Mouse (Mus musculus): ENCODE measurements around the gene Kcnab2.

Kcnab2 gene

DNA sequence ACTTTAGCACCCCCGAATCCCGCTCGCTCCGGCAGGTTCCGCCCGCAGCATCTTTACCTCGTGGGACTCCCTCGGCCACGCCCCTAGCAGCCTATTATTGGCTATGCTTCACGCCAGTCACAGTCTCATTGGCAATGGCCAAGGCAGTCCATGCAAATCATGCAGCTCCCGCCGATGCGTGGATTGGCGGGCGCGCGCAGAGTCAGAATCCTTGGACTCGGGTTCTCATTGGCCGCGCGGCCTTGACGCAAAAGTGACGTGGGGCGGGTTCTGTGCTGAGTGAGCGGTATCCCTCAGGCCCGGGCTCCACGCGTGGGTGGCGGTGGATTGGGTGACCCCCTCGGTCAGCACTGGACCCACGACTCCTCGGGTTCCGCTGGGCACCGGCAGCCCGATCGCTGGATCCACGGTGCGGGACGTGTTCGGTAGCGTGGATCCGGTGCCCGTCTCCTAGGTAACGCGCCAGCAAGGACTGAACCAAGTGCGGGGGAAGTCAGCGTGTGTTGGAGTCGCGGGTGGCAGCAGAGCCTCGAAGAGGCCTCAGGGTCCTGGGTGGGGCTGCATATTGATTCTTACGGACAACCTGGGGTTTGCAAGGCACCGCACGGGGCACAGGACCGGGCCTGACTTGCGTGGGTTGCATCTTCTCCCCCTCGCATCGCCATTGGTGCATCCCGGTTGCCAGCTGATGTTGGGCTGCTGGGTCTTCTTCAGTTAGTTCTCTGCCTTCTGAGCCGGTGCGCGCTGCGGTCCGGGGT, at the start of gene Kcnab2:
Gene Kcnab2, minus strand, starts transcription at position 406 of the 758 bp plus-strand sequence.
- peak; percentile 97 for DNase-seq (ENCODE audit: low read depth, low spot score)

DNA sequence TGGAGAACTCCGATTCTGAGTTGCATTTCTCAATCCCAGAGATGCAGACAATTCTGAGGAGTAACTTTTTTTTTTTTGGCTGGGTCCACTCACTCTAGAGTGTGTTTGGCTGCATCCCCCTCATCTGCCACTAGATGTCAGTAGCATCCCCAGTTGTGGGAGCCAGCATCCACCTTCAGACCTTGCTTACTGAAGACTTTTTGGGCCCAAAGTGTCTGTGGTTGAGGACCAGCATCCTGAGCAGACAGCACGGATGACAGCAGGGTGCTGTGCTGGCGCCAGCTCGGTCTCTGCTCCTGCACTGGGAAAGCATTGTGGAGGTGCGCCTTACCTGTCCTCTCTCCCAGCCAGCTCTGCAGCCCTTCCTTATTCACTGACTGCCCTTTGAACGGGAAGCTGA, 42.4 kb upstream of the Kcnab2 start:
- DNase-seq (ENCODE audit: low read depth, low spot score), result peak; percentile 67

GRCm38 (mm10) chr4:152519106-152519505, 41.4 kb upstream of the Kcnab2 start:
- no peak for DNase-seq (ENCODE audit: low read depth, low spot score)

DNA sequence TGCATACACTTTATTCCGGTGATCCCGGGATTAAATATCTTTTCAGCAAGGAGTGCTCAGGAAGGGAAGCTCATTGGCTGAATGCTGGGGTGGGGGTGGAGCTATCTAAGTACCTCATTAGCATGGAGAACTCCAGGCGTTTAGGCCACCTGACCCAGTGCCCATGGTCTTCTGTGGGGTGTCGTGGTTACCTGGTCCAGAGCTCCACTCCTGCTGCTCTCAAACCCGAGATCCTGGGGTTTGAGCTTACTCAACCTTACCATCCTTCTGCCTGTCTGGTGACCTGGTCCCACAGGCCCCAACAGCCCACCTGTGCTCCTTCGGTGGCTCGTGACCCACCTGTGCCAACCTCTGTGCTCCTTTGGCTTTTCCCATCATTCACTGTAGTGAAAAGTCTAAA, 37.2 kb upstream of the Kcnab2 start:
- no peak for DNase-seq (ENCODE audit: low read depth, low spot score)

DNA sequence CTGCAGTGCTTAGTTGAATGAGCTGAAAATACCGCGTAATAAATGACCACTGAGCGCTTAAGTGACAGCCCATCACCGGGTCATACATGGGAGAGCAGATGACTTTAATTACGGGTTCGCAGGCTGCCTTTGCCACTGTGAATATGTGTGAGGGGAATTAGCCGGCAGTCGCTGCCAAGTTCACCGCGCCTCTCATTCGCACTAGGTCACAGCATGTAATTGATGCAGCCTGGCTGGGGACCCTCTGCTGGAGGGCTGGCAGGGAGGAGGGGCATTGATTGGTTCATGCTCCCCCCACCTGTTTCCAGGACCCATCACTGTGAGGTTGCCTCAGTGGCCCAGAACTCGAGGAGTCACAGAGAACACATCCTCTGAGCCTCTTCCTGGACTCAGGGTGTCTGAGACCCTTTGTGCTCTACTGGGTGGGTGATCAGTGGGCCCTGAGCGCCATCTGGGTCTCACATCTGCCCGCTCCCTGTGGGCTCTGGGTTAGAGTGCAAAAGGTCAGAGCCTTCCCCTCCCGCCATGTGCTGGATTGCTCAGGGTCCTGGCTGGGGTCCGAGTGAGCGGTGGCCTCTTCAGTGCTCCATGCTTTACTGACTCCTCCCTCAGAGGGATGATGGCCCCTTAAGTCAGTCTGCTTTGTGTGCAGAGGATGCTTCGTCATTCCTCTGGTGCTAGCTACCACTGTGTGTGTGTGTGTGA, 34.7 kb upstream of the Kcnab2 start:
- peak; percentile 54 for DNase-seq (ENCODE audit: low read depth, low spot score)

DNA sequence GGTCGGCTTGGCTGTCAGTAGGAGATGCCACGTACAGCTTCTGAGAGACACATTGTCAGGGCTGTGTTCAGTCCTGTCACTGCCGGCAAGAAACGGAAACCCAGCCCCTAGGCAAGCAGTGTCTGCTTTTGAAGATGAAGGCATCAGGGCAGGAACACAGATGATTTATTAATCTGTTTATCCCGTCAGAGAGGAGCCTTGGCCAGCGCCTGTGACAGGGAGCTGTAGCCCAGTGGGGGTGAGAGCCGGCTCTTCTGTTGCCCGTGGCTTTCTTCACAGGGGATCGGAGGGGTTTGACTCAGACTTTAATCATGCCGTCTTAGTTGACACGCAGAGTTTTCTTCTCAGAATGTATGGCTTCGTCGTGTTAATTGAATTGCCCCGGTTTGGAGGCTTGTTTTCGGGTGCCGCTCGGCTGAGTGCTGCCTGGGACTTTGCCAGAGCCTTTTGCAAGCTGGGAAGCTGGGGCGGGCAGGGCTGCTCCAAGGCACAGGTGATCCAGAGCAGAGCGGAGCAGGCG, 16.7 kb upstream of the Kcnab2 start:
- DNase-seq (ENCODE audit: low read depth, low spot score), result no peak

DNA sequence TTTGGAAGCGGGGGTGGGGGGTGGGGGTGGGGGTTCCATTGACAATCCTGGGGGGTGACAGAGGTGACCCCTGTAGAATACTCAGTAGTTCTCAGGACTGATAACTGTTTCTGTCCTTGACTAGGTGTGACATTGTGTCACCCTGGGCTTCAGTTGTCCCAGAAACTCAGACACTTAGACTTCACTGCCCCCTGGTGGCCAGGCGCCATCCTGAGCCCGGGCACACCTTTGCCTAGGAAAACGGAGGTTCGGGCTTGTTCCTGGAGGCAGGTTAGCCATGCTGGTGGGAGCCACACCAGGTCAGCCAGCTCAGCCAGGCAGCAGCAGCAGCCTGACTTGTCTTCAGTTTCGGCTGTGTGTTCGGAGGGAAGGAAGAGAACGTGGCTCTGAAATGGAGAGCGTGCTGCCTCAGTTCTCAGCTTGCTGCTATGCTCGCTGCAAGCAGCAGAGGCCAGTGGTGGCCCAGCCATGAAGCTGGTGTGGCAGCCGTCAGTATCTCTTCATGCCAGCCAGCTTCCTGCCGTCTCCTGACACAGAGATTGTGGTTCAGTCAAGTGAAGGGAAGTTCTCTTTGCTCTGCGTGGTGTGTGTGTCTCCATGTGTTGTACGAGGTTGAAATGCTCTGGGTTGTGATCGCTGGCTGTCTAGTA, 13.7 kb upstream of the Kcnab2 start:
- DNase-seq (ENCODE audit: low read depth, low spot score), result peak; percentile 49

DNA sequence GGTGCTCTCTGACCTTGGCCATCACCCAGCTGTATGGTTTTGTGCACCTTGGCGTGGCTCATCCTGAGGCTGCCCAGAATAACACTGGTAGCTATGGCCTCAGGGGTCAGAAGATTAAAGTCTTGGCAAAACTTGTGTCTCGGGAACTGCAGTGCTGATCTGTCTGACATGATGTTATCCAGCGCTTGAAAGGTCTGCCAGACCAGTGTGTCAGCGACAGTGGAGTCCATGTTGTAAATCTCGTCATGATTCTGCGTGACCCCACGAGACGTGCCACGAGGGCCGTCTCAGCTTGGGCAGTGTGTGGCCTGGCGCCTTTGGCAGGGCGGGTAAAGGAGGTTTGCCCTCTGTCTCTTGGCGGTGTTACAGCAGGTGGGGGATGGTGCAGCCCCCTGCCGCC, 12.6 kb upstream of the Kcnab2 start:
- DNase-seq (ENCODE audit: low read depth, low spot score), result no peak

DNA sequence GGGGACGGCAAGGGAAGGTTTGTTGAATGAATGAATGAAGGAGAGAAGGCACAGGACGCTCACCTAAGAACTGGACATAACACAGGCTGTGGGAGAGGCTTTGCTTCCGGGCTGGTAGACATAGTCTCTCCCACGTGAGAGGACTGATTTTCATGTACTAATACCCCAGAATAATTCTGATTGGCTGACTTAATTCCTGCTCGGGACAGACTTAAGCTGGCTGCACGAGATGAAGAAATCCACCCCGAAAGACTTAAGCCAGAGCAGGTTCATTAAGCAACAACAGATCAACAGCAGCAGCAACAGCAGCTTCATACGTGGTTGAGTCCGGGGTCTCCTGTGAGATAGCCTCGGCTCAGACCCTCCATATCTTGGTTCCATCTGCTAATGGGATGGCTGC, 10.4 kb upstream of the Kcnab2 start:
- DNase-seq (ENCODE audit: low read depth, low spot score), result no peak

- no peak for DNase-seq (ENCODE audit: low read depth, low spot score)
Observed at GRCm38 (mm10) chr4:152480426-152480825, 2.8 kb upstream of the Kcnab2 start.

DNA sequence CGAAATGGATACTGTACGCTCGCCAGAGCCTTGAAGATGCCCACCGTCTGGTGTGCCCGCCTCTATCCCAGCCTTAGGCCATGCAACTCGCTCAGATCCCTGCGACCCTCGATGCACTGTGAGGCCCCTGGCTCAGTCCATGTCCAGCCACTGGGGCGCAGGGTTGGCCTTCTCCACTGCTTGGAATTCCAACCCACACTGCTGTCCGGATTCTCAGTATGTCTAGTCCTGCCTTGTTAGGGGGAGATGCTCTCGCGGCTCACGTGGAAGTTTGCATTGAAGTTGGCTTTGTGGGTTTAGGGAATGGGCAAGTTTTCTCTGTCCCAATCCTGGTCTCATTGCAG, 525 bp upstream of the Kcnab2 start:
- no peak for DNase-seq (ENCODE audit: low read depth, low spot score)

DNA sequence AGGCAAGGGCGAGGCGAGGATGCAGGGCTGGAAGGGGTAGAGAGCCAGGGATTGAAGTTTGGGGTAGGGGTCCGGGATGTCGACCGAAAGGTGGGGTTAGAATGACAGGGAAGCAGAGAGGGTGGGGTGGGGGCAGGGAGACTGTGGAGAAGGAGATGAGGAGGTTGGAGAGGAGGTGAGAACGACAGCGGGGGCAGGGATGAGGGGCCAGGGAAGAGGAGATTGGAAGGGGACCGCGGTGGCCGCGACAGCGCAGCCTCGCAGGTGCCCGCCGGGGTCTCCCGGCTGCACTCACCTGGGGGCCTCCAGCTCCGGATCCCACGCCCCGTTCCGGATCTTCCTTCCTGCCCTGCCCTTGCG, 585 bp downstream of the Kcnab2 start:
- DNase-seq (ENCODE audit: low read depth, low spot score), result no peak

GRCm38 (mm10) chr4:152476427-152477023, 1.1 kb downstream of the Kcnab2 start, which contains the start of gene Nphp4:
Gene Nphp4, plus strand, starts transcription at chr4:152476706.
- DNase-seq (ENCODE audit: low read depth, low spot score), result no peak

DNA sequence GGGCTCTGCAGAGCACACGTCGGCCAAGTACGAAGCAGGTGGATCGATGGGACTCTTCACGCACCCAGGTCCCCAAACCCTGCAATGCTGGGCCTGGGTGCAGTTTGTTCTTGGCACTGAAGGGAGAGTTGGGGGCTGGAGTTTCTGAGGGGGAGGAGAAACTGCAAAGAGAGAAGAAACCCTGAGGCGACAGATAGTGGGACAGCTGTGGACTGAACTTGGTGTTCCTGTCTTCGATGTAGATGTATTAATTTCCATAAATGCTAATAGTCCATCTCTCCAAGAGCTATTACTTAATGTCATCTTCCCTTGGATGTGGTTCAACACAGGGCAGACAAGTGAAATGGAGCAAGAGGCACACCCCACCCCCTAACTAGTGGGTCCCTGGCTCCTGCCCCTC, 1.7 kb downstream of the Kcnab2 start:
- DNase-seq (ENCODE audit: low read depth, low spot score), result no peak

GRCm38 (mm10) chr4:152467951-152468350, 9.7 kb downstream of the Kcnab2 start:
- DNase-seq (ENCODE audit: low read depth, low spot score), result no peak

GRCm38 (mm10) chr4:152466601-152467000, 11.1 kb downstream of the Kcnab2 start:
- DNase-seq (ENCODE audit: low read depth, low spot score), result no peak

DNA sequence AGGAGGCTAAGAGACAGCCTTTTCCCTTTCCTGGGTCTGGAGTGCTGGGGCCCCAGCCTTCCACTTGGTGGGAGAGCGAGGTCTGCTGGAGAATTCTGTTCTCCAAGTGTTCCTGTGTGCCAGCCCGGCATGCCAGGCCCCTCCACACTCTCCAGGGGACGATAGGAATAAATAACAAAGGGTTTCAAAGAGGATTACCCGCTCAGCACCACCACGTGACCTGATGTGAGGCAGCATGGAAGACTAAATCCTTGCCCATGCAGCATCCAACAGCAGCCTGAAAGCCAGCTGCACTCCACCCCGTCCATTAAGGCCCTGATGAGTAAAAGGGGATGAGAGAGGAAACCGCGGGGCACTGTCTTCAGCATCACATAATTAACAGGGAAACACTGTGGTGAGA, 12.6 kb downstream of the Kcnab2 start:
- no peak for DNase-seq (ENCODE audit: low read depth, low spot score)

DNA sequence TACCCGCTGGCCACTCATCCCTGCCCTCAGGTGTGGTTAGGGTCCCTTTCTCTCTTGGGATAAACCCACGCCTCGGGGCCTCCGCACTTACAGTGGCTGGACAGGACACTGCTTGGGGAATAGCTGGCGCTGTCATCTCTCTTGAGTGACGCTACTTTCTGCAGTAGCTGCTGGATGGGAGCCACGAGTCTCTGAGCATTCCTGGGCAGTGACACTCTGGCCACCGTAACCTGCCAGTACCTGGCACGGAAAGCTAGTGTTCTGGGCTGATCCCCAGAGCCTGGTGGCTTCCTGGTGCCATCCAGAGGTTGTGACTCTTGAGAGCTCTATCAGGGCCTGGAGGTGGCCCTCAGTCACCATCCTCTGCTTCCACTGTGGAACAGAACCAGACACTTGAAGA, 14.5 kb downstream of the Kcnab2 start:
- no peak for DNase-seq (ENCODE audit: low read depth, low spot score)

GRCm38 (mm10) chr4:152462516-152462915, 15.2 kb downstream of the Kcnab2 start:
- DNase-seq (ENCODE audit: low read depth, low spot score), result no peak

DNA sequence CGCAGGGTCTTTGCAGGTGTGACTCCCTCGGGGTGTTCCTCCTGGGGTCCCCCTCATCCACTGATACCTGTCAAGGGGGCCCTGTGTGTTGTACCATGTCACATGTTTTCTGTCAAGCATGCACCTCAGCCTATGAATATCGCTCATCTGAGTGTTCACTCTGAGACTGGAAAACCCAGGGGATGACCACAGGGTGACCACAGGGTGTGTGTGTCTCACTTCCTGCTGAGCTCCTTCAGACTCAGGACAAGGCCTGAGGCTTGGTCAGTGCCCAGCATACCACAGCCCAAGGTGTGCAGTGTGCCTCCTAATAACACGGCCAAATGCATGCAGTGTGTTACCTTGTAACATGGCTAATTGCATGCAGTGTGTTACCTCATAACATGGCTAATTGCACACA, 20.0 kb downstream of the Kcnab2 start:
- no peak for DNase-seq (ENCODE audit: low read depth, low spot score)

- no peak for DNase-seq (ENCODE audit: low read depth, low spot score)
Observed at GRCm38 (mm10) chr4:152456609-152457008, 21.1 kb downstream of the Kcnab2 start.

DNA sequence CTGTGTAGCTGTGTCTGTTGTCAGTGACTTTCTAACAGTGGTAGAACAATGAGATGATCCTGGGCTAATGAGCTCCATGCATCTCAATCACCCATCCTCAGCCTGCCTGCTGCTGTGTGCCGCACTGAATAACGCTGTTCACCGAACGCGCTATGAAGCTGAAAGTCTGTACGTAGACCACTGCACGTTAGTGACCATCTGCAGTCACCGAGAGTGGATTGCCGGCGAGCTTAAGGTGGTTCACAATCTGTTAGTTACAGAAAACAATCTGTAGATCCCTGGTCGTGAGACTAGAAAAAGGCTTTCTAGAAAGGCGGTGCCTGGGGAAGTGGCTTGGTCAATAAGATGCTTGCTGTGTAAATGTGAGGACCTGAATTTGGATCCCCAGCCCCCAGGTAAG, 23.5 kb downstream of the Kcnab2 start:
- DNase-seq (ENCODE audit: low read depth, low spot score), result no peak

Measured in forelimb bud, embryonic 11.5 days (tissue).